Mouse (Mus musculus): Measurements from ENCODE around the gene Nfya.

The Nfya gene

DNA sequence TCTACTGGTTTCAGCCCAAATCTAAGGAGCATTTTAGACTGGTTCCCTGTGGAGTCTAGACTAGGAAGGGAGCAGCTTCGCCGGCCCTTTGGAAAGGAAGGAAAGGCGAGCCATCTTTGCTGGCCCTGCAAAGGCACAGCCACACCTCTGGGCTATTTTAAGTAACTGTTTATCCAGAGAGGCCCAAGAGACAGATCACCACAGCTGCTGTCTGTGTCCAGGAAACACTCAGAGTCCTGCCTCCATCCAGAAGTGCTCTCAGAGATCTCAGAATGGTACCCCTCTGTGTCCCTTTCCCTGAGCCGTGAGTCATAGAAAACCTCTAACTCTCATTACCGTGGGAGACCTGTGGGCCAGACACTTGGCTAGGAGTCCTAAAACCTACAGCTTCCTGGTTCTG, 20.7 kb upstream of the Nfya start:
- DNase-seq, result no peak

DNA sequence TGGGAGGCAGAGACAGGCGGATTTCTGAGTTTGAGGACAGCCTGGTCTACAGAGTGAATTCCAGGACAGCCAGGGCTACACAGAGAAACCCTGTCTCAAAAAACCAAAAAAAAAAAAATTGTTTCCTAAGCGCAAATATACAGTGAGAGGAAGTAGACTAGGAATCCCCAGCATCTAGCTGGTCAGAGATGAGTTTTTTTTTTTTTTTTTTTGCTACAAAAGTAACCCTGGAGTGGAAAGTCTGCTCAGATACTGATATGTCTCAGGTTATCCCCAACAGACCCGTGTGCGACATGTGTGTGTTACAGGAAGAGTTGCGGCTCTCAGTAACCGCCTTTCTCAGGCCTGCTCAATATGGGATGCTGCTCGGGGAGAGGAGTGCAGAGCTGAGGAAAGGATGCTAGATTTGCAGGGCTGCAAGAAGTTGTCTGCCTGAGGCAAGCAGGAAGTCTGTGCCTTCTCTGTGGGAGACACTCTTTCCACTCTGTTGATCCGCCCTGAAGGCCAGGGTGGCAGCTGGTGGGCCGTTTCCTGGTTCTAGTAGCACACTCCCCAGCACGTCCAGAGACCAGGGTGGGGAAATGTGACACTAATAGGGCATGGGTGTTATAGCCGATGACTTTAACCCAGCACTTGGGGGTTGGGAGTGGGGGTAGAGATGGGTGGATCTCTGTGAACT, 18.3 kb upstream of the Nfya start:
- DNase-seq, result peak; percentile 33 to 47

DNA sequence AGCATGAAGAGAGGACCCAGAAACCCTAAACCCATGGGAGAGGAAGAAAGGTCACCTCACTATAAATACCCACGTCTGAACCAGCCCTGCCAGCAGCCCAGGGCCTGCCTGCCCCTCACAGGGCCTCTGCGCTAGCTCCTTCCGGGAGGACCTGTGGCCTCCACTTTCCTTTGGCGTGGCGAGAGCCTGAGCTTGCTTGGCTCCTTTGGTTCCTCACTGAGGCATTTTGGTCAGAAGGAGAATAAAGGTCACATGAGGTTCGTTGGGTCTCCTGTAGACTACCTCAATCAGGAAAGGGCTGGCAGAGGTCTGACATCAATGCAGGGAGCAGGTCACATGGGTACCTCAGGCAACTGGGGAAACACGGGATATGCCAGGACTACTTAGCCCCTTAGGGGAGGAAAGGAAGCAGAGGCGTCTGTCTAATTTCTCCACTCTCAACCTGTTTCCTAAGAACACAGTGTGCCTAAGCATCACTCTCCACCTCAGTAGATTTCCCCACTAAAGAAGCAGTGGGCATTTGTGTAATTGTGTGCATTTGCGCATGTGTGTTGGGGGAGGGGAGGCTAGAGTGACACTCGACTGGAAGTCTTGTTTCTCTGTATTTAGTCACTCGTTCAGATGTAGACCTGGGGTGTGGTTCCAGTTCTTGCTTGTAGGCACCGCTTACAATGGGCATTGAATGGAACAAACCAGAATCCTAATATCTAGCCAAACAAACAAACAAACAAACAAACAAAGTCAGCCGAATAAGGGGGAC, 17.5 kb upstream of the Nfya start:
- no peak for DNase-seq

DNA sequence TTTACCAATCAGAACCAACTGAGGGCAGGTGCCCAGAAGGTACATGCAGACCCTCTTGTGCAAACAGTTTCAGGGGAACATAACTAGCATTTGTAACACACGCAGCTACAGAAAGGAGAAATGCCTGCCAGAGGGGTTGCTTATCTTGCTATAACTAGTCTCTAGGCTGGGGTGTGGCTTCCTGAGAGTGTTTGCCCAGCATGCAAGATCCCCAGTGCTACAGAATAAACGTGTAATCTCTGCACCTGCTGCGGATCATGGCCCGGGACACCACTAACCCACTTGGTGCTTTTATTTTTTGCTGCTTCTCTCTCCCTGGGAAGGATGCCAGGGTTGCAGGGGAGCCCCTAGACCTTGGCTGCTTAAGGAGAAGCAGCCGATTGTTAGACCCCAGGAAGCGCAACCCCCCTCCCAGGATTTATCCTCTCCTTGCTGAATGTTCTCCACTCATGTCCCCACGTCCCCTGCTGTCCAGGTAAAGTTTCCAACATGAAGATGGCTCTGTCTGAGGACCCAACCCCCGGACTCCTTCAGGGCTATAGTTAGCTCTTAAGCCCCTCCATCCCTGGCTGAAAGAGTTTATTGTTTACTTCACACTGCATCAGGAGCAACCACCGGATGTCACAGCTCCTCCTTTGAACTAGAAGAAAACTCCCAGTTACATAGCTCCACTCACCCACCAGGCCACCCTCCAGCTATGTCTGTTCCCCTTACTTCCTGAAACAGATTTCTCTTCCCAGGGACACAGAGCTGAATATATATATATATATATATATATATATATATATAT, 16.3 kb upstream of the Nfya start:
- DNase-seq, result peak in 1 of 2 experiments; percentile 31

DNA sequence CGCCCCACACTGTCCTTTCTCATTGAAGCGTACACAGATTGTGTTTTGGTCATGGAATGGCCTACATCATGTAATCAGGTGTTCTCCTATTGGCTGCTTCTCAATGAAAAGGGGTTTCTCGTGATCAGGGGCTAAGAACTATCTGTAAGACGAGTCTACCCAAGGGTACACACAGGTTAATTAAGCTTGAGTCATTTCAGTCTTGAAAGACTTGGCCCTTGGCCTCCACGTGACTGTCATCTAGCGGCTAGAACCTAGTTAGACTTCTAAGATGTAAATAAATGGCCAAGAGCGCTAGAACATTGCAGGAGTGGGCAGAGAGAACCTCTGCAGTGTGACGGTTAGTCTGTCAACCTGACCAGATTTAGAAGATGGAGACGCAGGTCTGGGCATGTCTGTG, 14.5 kb upstream of the Nfya start:
- DNase-seq, result no peak

DNA sequence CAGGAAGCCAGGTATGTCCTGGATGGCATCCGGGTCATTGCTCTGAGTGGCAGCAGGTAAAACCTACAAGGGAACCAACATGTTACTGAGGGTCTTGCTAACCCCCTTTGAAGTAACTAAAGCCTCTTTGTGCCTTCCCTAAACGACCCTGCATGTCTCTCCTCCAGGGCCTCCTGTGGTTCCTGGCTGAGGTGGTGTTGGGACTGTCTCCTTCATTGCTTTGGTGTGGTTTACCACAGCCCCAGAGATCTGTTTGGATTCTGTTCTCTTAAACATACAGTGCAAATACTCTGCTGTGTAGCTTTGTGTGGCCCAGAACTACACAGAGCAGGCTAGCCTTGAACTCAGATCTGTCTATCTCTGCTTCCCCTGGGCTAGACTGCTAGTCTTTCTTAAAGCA, 9.9 kb upstream of the Nfya start:
- no peak for DNase-seq

- no peak for DNase-seq
Observed at GRCm38 (mm10) chr17:48418781-48419180, 9.1 kb upstream of the Nfya start.

DNA sequence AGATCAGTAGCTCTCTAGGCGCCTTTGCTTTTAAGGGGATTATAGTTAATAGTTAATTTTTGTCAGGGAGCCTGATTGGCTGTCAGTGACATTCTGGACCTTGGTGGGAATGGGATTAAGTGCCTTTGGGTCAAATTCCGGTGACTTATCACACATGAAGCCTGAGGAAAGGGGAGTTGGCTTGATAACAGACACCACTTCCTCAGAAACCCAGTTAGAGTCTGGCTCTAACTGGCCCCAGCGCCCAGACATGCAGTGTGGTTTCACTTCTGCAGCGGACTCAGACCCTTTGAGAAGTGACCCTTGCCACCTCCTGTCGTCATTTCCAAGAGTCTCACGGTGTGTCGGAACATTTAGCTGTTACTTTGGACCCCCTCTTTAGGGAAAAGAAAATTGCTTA, 8.5 kb upstream of the Nfya start:
- DNase-seq, result no peak

DNA sequence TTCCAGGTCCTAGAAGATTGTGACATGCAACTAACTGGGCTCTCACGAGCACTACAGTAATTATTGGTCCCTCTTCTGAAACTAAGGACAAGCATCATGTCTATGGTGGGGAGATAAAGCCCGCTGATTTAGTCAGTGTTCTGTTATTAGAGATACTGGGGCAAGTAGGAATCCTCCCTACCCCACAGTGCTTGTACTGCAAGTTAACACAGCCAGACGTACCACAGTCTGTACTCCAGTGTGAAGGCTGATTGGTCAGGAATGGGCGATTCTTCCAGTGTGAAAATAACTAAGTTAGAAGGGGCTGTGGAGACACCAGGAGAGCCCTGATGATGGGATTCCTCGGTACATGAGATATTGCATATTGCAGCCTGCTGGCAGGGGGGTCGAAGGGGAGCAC, 7.8 kb upstream of the Nfya start:
- no peak for DNase-seq

DNA sequence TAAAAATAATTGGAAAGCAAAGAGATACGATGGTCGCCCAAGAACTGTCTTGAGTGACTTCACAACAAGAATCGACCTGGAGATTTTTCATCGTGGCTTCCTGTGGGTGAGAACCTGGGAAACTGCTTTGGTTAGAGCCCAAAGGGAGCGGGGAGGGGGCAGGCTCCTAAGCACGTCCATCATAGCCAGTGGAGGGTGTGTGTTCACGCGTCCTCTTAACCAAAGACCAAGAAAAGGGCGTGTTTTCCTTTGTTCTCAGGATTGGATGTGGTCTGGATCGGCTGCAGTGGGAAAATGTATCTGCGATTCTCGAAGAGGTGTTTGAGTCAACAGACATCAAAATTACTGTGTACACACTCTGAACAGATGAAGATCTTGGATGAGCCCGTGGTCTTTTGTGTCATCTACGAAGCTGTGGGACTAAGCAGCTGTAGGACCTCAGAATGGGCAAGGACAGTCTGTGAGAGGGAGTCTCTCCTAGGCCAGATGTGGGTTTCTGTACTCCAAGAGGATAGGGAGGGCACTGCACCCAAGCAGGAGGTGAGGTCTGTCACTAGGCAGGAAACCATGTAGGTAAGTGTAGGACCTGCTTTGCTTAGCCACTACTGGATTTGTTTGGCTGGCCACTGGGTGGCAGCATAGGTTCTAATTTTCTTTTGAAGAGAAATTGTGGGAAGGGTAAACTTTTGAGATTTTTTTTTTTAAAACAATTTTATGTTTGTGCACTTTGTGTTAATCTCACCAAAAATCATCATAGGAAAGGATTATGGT, 6.9 kb upstream of the Nfya start:
- DNase-seq, result peak; percentile 29 to 61

DNA sequence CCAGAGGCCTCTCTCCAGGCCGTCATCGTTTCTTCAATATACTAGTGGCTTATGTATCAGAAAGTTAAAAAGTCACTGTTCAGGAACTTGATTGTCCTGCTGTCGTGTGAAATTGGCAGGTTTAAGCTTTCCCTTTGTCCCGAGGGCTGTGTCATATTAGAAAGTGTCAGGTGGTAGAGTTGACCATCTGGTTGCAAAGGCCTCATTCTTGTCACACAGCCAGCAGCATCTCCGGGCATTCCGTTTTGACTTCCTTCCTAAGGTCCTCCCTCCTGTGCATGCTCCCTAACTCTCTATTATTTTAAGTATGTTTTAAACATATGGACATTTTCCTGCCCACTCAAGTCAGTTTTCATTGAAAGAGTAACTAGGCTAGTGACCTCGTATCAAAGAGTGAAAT, 6.3 kb upstream of the Nfya start:
- DNase-seq, result no peak

- no peak for DNase-seq
Observed at GRCm38 (mm10) chr17:48411241-48411640, 1.5 kb upstream of the Nfya start.

DNA sequence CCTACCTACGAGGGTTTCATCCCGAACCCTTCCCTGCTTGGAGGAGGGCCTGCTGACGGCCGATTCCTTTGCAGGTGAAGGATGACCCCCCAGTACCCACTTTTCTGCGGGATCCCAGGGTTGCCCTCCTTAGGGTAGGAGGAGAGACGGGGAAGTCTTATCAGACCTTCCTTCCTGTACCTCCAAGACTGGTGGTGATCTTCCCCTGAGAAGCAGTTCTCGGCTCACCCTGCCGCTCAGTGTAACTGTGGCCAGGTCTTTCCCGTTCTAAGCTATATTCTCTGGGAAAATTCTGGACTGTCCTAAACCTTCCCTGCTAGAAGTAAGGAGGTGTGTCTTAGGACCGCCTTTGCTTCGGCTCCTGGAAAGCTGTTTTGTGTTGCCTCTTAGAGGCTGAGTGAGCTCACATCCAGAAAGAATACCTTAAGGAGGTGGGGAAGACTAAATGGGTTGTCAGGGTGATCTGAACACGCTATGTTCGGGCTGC, 636 bp upstream of the Nfya start:
- no peak for DNase-seq

DNA sequence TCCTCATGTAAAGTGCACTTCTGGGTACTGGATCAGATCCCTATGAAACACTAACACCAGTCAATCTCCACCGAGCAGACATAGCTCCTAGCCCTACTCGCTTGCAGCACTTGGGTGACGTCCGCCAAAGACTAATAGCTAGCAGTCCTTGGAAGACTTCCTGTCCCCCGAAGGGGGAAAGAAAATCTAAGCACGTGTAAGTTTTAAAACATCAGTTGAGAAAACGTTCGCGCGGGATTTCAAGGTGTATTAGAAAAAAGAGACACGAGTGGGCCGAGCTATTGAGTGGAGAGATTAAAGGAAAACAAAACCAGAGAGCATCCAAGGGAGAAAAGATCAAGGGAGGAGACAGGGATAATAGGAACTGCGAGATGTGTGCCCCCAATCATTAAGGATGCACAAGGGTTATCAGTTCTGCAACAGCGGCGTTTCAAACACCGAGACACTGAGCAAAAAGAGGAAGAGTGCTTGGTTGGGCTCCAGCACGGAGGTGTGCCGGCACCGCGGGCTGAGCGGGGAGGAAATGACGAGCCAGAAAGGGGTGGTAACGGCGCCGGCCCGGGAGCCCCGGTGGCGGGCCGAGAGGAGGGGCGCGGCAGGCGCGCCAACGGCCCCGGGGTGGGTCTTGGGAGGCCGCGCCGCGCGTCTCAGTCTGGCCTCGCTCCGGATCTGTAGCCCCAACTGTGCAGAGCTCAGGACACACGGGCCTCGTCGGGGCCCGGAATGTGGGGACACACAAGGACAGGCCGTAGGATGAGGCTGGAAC, 997 bp downstream of the Nfya start:
- peak; percentile 77 to 78 for DNase-seq

DNA sequence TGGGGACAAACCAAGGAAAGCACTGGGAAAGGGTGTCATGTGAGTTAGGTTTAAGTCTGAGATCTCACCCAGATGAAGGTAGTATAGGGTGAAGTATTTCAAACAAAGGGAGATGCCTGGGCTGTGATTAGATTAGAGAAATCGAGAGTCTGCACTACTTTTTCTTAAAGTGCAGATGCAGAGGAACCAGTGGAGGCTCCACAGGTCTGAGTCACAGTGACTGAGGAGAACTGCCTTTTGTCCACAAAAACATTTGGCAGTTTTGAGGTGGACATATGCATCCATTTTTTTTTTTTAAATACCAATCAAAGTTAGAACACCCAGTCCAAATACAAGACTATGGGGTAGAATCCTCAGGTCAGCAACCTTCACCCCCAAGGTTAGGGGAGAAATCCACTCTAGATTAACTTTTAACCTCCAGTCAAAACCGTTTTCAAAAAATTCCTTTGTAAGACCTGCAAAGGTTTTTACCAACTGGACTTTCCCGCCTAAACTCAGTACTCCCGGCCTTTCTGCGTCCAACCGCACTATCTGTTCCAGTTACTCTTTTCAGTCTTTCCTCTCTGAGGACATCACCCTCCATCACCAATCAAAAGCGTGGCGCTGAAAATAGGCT, 1.7 kb downstream of the Nfya start:
- DNase-seq, result no peak

DNA sequence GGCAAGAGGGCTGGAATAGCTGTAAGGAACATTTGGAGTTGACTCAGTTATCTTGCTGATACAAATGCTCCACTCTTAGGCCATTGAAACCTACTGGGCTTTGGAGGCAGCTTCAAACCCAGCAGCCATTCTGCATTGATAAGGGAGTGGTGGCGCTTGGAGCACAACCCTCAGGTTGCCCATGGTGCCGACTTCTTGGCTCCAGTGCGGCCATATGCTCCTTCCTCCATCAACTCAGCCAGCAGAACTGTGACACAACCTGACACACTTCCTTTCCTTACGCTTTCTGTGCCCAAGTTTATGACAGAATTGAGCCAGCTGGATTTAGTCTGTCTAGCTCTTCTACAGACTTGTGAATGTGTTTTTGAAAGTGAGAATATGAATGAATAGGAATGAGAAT, 2.6 kb downstream of the Nfya start:
- no peak for DNase-seq

DNA sequence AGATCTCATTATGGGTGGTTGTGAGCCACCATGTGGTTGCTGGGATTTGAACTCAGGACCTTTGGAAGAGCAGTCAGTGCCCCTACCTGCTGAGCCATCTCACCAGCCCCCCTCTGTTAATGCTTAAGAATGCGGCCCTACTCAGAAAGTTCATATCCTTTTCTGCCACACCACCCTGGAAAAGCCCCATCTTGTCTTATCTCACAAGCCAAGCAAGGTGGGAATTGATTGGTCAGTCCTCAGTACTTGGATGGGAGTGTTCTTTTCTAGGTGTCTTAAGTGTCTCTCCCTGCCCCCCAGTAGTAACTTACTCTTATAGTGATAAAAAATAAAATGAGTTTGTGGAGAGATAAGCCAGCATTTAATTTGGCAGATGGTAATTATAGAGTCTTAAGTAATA, 5.0 kb downstream of the Nfya start:
- DNase-seq, result no peak

DNA sequence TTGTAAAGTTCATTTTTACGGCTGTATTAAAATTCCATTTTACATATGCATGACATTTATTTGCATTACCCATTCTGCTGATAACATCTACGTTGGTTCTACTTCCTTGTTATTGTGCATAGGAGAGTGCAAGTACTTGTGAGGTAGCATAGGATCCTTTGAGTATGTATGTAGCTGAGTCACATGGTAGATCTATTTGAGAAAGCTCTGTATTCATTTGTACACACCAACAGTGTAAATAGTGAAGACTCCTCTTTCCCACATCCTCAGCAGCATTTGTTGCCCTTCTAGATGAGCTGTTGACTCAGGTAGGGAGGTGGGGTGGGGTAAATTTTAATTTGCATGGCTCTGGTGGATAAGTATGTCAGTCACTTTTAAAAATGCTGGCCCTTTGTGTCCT, 5.9 kb downstream of the Nfya start:
- DNase-seq, result no peak

DNA sequence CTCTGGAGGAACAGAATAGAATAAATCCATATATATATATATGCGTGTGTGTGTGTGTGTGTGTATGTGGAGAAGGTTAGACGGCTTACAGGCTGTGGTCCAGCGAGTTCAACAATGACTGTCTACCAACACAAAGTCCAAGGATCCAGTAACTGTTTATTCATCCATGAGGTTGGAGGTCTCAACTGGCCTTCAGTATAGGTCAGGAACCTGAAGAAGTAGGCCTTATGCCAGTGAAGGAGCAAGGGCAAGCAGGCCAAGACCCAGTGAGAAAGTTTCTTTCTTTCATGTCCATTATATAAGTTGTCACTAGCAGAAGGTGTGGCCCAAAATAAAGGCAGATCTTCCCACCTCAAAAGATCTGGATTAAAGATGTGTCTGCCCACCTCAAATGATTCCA, 7.0 kb downstream of the Nfya start:
- DNase-seq, result no peak

GRCm38 (mm10) chr17:48401710-48402109, 8.0 kb downstream of the Nfya start:
- DNase-seq, result no peak

- DNase-seq, result no peak
Observed at GRCm38 (mm10) chr17:48392616-48393015, 17.1 kb downstream of the Nfya start.

DNA sequence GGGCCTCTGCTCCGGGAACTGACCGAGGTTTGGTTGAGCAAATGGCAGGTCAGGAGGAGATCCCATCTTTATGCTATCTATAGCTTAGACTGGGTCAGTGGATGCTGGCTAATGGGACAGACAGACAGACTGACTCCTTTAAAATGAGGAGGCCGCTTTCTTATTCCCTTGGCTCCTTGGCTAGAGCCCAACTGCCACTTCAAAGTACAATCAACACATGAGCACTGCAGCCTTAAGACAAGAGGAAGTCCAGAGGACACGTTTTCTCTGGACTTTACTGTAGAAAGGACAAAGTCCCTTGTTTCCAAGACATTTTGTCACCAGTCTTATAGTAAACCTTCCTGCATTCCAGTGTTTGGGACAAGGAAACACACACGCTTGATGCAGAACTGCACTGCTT, 18.3 kb downstream of the Nfya start:
- DNase-seq, result no peak
